8 mouse cellular contexts compared by ENCODE assay signal in the genomic region with DNA sequence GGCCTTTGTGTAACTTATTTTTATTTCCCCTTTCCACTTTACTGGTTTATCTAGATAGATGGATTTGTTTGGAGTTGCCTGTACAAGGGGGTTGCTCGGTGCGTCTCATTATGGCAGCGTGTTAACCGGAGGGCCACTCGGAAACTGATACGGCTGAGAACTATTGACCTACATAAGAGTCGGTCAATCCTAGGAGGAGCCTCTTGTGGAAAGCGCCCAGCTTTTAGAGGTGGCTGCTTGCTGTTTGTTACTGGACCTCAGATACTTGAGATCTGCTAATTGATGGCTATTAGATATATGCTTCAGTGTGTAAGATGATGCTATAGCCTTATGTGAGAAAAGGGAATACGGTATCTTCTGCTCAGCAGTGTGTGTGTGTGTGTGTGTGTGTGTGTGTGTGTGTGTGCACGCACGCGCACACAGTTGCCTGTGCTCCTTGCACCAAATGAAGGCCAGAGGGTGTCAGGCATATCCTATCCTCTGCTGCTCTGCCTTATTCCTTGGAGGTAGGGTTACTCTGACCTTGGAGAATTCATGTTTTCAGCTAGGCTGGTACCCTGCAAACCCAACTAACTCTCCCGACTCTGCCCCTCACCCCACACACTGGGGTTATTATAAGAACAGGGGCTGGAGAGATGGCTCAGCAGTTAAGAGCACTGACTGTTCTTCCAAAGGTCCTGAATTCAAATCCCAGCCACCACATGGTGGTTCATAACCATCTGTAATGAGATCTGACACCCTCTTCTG. TPM values are rescaled to one million over a fixed set of nuclear protein-coding genes. Genes with fewer than 3 reads are reported as not detected.
DNase-seq lines count a peak whose midpoint lies in the region; ATAC-seq and TF ChIP-seq lines count a peak whose summit lies in the region.

No protein-coding gene starts in this region.

- peak overlapping the region; percentile 67 for H3K4me2 ChIP-seq in lung, embryonic 14.5 days
- peak overlapping the region; percentile 66 for H3K4me2 ChIP-seq in hindbrain, embryonic 14.5 days (replicated peaks)
- peak overlapping the region; percentile 67 for H3K4me2 ChIP-seq in stomach, embryonic 14.5 days (replicated peaks; ENCODE audit: low read depth, low read length)

- intact Hi-C loops in gastrocnemius, adult 2 months (cut with DNase I) = loop anchor here (5.0 kb wide), 2 partner anchors 42 to 97 kb away; no protein-coding TSS in a partner anchor

- no peaks in the 10 kb centered on the region for H3K36me3 ChIP-seq in lung, embryonic 14.5 days (ENCODE audit: insufficient read depth)
- no peaks in the 10 kb centered on the region for H3K36me3 ChIP-seq in hindbrain, embryonic 14.5 days (replicated peaks; ENCODE audit: control insufficient read depth, insufficient read depth)
- H3K36me3 ChIP-seq in stomach, embryonic 14.5 days (ENCODE audit: control insufficient read depth, insufficient read depth, low read length) = no peaks in the 10 kb centered on the region

- no peak overlapping the region for H3K9ac ChIP-seq in lung, embryonic 14.5 days
- 0 out of 2 replicates have a peak overlapping the region, but pooled peaks have one; percentile 14 for H3K9ac ChIP-seq in hindbrain, embryonic 14.5 days
- H3K9ac ChIP-seq in stomach, embryonic 14.5 days (replicated peaks; ENCODE audit: low read depth, low read length) = no peak overlapping the region

- peak overlapping the region; percentile 99 for H3K4me3 ChIP-seq in gastrocnemius, adult 2 months
- no peak overlapping the region for H3K4me3 ChIP-seq in lung, embryonic 14.5 days (ENCODE audit: low read depth, low read length)
- no peak overlapping the region for H3K4me3 ChIP-seq in lung, adult 2 months (replicated peaks; ENCODE audit: extremely low read depth, low read depth, low read length)
- H3K4me3 ChIP-seq in hindbrain, embryonic 14.5 days (replicated peaks; ENCODE audit: low read length) = peak overlapping the region; percentile 91
- no peak overlapping the region for H3K4me3 ChIP-seq in stomach, embryonic 14.5 days (ENCODE audit: low read depth, low read length)

- no peaks in the 10 kb centered on the region for H3K27me3 ChIP-seq in lung, embryonic 14.5 days (ENCODE audit: insufficient read depth, low read length)
- no peaks in the 10 kb centered on the region for H3K27me3 ChIP-seq in hindbrain, embryonic 14.5 days (ENCODE audit: control insufficient read depth, insufficient read depth, low read length)
- H3K27me3 ChIP-seq in stomach, embryonic 14.5 days (ENCODE audit: control insufficient read depth, insufficient read depth, low read length) = no peaks in the 10 kb centered on the region

- TF ChIP-seq POLR2A in lung, adult 2 months (IDR thresholded peaks at IDR 0.05; ENCODE audit: borderline replicate concordance, extremely low read depth, low read depth, low read length) = no peak

- H3K9me3 ChIP-seq in lung, embryonic 14.5 days (ENCODE audit: low read depth, low read length) = no peaks in the 10 kb centered on the region
- H3K9me3 ChIP-seq in hindbrain, embryonic 14.5 days (ENCODE audit: control insufficient read depth, low read length) = no peaks in the 10 kb centered on the region
- H3K9me3 ChIP-seq in stomach, embryonic 14.5 days (ENCODE audit: control insufficient read depth, low read depth, low read length) = no peaks in the 10 kb centered on the region

- ATAC-seq in lung, embryonic 14.5 days (ENCODE audit: insufficient read depth) = no peak
- no peak for ATAC-seq in hindbrain, embryonic 14.5 days (ENCODE audit: low FRiP score)
- ATAC-seq in stomach, embryonic 14.5 days (ENCODE audit: insufficient number of reproducible peaks, insufficient read depth, low FRiP score, low read depth) = no peak

- peak; percentile 50 for DNase-seq in gastrocnemius, adult 2 months
- DNase-seq in gastrocnemius, postnatal 4 days (ENCODE audit: low spot score in 2 of 2) = no peak
- no peak for DNase-seq in lung, embryonic 14.5 days
- no peak for DNase-seq in lung, adult 2 months
- no peak for DNase-seq in hindbrain, embryonic 14.5 days (ENCODE audit: low spot score)
- no peak for DNase-seq in frontal cortex, postnatal 25 days (ENCODE audit: low spot score in 2 of 2)
- DNase-seq in spleen, adult 12 weeks (ENCODE audit: low spot score) = no peak

- peak overlapping the region; percentile 100 for H3K27ac ChIP-seq in gastrocnemius, adult 2 months
- no peak overlapping the region for H3K27ac ChIP-seq in lung, embryonic 14.5 days (ENCODE audit: low read depth)
- no peak overlapping the region for H3K27ac ChIP-seq in hindbrain, embryonic 14.5 days
- no peak overlapping the region for H3K27ac ChIP-seq in stomach, embryonic 14.5 days (ENCODE audit: low read length)

- H3K4me1 ChIP-seq in lung, embryonic 14.5 days (ENCODE audit: insufficient read depth) = peaks cover 41% of the 10 kb centered on the region
- H3K4me1 ChIP-seq in lung, adult 2 months (ENCODE audit: control insufficient read depth, insufficient read depth, low read length) = peaks cover 39% of the 10 kb centered on the region
- peaks cover 62% of the 10 kb centered on the region for H3K4me1 ChIP-seq in hindbrain, embryonic 14.5 days (replicated peaks; ENCODE audit: control insufficient read depth, insufficient read depth, low read length)
- peaks cover 45% of the 10 kb centered on the region for H3K4me1 ChIP-seq in stomach, embryonic 14.5 days (ENCODE audit: control insufficient read depth, insufficient read depth, low read length)

- no peak for TF ChIP-seq CTCF in gastrocnemius, adult 2 months (IDR thresholded peaks at IDR 0.05)
- TF ChIP-seq CTCF in lung, embryonic 14.5 days (IDR thresholded peaks at IDR 0.05; ENCODE audit: low read depth) = no peak
- TF ChIP-seq CTCF in lung, adult 2 months (IDR thresholded peaks at IDR 0.05; ENCODE audit: insufficient read depth, low read length) = no peak

- WGBS in lung, embryonic 14.5 days = 59% methylated on average over 13 of the region's 13 CpGs
- WGBS in lung, adult 2 months = 61% methylated on average over 13 of the region's 13 CpGs
- WGBS in hindbrain, embryonic 14.5 days = 59% methylated on average over 13 of the region's 13 CpGs
- WGBS in stomach, embryonic 14.5 days = 63% methylated on average over 13 of the region's 13 CpGs

RNA-seq across cellular contexts. Expression of gene Reep3, which starts 2.6 kb away (rescaled TPM):
- 10 to 100 TPM in 1 of 2 experiments, 1 to 10 TPM in 1; 9.7 to 10.8 TPM for total RNA-seq in gastrocnemius, adult 2 months (2021)
- total RNA-seq in gastrocnemius, postnatal 4 days (2021) = 10 to 100 TPM; 33.6 to 34.4 TPM
- polyA plus RNA-seq in lung, embryonic 14.5 days (2014; fragmentation: Nextera tagmentation; extraction: Ambion mirVana) = 31.7 and 33.2 TPM in 2 replicates
- polyA plus RNA-seq in lung, adult 2 months (2012; rRNA removed) = 16.7 and 26.5 TPM in 2 replicates
- polyA plus RNA-seq in hindbrain, embryonic 14.5 days (2014; fragmentation: Nextera tagmentation; extraction: Ambion mirVana) = 32.4 and 32.8 TPM in 2 replicates
- 52.6 and 55.6 TPM in 2 replicates for polyA plus RNA-seq in stomach, embryonic 14.5 days (2014; fragmentation: Nextera tagmentation; extraction: Ambion mirVana)

RNA-seq across cellular contexts. Expression of gene Jmjd1c, which starts 3.4 kb away (rescaled TPM):
- 10 to 100 TPM; 23.7 to 26.6 TPM for total RNA-seq in gastrocnemius, adult 2 months (2021)
- 10 to 100 TPM; 61.0 to 70.4 TPM for total RNA-seq in gastrocnemius, postnatal 4 days (2021)
- polyA plus RNA-seq in lung, embryonic 14.5 days (2014; fragmentation: Nextera tagmentation; extraction: Ambion mirVana) = 34.8 and 34.9 TPM in 2 replicates
- 16.4 and 19.4 TPM in 2 replicates for polyA plus RNA-seq in lung, adult 2 months (2012; rRNA removed)
- polyA plus RNA-seq in hindbrain, embryonic 14.5 days (2014; fragmentation: Nextera tagmentation; extraction: Ambion mirVana) = 41.7 and 59.5 TPM in 2 replicates
- 55.0 and 58.2 TPM in 2 replicates for polyA plus RNA-seq in stomach, embryonic 14.5 days (2014; fragmentation: Nextera tagmentation; extraction: Ambion mirVana)

Comparison
In these comparisons a context has a peak if more than half of its experiments do, and no peak if none do; other contexts are left out.
1. H3K4me3 ChIP-seq: peak in gastrocnemius, adult 2 months (single experiment) and hindbrain, embryonic 14.5 days (single experiment); none in lung, embryonic 14.5 days (single experiment), lung, adult 2 months (single experiment) and stomach, embryonic 14.5 days (single experiment).
2. Peak in every context shown above with its lines, with median percentiles within 50 percentile points of each other: H3K4me2 ChIP-seq.